Mouse (Mus musculus): ENCODE data around the gene P4hb.

- TF ChIP-seq CTCF (IDR thresholded peaks at IDR 0.05; ENCODE audit: borderline replicate concordance, control insufficient read depth, extremely low read depth, insufficient read depth, low read length, poor library complexity) = no peak
- no peak for TF ChIP-seq POLR2A (IDR thresholded peaks at IDR 0.05; ENCODE audit: control insufficient read depth, extremely low read depth, insufficient read depth, low read length, poor library complexity)
Observed at GRCm38 (mm10) chr11:120554834-120555233, 18.2 kb downstream of the P4hb start.

Measured in thymus, adult 2 months (tissue).